Mouse (Mus musculus) heart, adult 8-10 months (tissue): ENCODE data around the gene Tmem51. TPM values are rescaled to one million over a fixed set of nuclear protein-coding genes. Genes with fewer than 3 reads are reported as not detected.
A peak's percentile ranks its signal among the peaks of the same experiment; 100 is the strongest.

Experiments used
- DNase-seq: peaks from one replicate; pipeline ENCODE4 v3.0.0; 2022; ENCODE audit warnings: low spot score
- total RNA-seq, 4 experiments: library from RNA; stranded (reverse); gene quantifications; 2 replicates each; pipeline ENCODE4 v1.2.4; 2022

Gene Tmem51
- total RNA-seq, 4 experiments from 2014 or later, result 4.4 to 5.4 (median 4.7) TPM

DNA sequence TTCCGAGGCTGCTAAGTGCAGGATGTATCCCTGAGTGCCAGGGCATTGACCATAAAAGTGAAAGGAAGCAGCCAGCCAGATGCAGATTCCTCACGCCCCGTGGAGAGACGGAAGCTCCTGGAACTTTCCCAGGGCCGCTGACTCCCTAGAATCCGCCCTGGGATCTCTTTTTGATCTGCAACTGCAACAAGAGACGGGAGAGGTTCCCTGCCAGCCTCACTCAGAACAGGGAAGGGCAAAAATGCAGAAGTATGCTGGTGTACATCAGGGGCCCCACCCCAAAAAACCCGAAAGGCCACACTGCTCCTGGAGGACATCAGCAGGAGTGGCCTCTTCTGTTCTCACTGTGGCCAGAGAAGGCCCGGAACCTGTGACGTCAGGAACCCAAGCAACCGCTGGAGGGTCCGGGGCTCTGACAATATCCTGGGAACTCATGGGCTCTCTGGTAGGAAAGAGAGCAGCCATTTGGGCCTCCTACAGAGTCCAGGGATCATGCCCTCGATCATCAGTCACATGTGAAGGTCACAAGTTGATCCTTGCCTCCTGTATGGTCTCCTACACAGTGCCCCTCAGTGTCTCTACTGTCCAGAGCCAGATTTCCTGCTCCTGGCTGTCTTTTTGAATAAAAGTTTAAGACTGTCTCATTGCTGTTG, 2.3 kb downstream of the Tmem51 start:
- peak; percentile 46 for DNase-seq

DNA sequence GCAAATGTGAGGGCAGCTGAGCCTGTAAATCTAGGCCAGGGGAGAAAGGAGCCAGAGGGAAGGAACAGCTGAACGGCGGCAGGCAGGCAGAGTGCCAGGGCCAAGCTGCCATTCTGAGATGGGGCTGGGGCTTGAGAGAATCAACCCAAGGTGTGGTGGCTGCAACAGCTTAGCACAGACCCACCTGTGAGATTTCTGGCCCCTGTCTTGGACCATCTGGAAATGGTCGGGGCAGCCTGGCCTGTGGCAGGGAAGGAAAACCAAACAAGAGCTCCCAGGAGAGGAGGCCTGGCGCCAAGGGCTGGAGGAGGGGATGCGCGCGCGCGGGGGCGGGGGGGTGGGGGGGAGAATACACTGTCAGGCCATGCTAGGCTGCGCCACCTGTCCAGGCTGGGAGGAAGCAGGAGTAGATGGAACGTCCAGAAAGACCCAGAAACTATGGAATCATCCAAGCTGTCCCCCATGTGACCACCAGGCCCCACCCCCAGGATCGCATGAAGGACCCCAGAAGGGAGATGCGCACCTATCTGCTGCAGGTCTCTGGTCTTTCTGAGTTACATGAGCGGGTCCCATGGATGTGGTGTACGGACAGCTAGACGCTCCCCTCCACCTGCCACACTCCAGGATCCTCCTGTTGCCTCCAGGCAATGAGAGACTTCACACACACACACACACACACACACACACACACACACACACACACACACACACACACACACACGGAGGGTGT, 3.0 kb downstream of the Tmem51 start:
- no peak for DNase-seq

DNA sequence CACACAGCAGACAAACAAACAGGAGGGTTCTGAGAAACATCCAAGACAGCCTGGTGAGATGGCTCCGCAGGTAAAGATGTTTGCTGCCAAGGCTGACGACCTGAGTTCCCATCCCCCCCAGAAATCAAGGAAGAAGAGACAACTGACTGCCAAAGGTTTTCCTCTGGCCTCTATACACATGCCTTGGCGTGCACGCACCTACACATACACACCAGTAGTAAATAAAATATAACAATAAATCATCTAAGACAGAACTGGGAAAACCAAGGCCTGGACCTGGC, 3.7 kb downstream of the Tmem51 start:
- DNase-seq, result no peak

DNA sequence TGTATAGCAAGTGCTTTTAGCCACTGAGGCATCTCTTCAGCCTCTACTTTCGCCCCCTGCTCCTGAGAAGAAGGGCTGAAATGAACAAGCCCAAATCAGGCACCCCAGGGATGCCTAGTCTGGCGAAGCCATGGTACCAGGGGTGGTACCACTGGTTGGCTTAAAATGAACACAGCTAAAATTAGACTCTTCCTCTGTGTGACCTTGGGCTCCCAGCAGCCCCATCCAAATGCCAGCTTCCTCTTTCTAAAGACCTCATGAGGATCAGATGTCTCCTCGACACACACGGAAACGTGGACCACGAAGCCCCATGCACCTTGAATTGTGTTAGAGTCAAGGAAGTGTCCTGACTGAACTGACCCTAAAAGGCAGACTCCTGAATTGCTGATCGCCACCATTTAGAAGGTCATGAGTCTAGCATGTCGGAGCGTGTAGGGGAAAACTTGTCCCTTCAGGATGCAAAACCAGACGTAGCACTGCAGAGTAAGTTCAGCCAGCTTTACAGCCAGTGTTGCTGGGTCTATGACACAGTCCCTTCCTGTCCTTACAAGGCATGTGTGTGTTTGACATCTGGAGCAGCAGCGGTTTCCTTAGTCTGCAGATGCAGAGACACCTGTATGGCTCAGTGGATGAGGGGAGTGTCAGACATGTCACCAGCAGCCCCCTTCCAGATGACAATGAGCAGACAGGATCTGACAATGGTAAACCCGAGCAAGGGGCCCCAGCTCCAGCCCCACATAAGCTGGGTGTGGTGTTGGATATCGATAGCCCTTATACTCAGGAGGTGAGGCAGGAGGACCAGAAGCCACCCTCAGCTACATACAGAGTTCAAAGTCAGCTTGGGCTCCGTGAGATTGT, 4.2 kb downstream of the Tmem51 start:
- DNase-seq, result no peak

DNA sequence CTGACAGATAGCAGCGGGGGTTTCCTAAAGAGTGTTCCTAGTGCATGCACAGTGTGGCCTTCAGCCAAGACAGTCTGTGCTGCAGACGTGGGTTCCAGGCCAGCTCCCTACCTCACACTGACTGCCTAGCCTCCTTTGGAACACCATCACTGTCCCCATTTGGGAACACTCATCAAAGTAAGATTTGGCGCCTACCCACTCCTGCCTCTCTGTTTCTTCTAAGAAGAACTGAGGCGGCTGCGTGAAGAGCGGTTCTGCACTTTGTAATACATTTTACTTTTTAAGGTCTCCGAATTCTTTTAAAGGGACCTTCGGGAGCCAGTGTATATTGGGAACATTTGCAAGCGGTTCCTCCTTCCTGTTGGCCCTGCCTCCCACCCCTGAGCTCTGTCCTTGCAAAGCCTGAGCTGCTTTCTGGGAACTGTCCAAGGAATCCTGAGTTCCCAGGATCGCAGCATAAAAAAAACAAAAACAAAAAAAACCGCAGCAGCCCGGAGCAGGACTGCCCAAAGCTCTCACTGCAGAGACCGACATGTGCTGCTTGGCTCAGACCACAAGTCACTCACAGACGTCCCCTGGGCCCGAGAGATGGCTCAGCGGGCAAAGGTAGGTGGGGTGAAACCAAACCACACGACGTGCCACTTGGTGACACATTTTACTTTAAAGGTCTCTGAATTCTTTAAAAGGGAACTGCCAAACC, 6.4 kb downstream of the Tmem51 start:
- peak; percentile 61 for DNase-seq

DNA sequence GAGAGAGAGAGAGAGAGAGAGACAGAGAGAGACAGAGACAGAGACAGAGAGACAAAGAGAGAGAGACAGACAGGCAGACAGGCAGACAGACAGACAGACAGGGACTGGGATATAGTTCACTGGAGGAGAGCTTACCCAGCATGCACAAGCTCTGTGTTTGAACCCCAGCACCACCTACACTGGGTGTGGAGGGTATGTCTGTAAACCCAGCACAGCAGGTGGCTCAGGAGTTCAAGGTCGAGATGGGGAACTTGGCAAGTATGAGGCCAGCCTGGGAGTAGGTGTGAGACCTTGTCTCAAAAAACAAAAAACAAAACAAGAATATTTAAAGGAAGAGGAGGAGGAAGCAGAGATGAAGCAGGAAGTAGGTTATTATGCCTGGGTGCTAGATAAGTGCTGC, 7.2 kb downstream of the Tmem51 start:
- DNase-seq, result no peak

DNA sequence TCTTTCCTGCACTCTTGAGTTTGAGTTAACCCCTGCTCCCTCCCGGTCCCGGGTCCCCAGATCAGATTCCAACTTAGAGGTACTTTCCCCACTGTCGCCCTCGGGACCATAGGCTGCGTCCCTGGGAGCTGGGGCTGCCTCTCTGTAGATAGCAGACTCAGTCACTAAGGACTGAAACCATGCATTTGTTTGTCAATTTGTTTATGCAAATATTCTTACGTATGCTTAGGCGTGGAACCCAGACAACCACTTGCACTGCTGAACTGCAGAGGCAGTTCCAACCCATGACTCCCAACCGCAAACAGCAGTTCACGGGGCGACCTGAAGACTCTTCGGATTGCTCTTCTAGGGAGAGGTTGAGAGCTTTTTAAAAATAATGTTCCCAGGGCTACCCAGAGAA, 8.2 kb downstream of the Tmem51 start:
- DNase-seq, result no peak

DNA sequence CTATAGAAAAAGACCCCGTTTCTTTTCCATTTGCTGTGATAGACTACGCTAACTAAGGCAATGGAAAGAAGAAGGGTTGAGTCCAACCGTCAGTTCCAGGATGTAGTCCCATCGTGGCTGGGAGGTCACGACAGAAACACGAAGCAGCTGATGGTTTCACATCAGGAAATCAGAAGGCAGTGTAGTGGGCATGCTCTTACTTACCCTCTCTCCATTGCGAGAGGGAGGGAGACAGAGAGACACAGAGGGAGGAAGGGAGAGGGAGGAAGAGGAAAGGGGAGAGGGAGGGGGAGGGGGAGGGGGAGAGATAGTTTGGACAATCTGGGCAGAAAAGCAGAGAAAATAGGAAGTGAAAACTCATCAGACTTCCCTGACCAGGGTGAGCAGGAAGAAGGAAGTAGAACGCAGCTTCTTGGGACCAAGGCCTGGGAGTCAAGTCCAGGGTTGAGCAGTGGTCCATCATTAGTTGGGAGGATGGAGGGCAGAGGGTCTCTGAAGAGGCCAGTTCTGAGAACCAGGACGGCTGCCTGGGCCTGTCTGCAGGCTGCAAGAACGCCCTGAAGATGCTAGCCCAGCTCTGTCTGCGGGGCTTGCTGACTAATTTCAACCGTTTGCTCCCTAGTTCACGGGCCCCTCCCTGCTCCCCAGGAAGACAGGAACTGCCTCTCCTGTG, 9.9 kb downstream of the Tmem51 start:
- no peak for DNase-seq

DNA sequence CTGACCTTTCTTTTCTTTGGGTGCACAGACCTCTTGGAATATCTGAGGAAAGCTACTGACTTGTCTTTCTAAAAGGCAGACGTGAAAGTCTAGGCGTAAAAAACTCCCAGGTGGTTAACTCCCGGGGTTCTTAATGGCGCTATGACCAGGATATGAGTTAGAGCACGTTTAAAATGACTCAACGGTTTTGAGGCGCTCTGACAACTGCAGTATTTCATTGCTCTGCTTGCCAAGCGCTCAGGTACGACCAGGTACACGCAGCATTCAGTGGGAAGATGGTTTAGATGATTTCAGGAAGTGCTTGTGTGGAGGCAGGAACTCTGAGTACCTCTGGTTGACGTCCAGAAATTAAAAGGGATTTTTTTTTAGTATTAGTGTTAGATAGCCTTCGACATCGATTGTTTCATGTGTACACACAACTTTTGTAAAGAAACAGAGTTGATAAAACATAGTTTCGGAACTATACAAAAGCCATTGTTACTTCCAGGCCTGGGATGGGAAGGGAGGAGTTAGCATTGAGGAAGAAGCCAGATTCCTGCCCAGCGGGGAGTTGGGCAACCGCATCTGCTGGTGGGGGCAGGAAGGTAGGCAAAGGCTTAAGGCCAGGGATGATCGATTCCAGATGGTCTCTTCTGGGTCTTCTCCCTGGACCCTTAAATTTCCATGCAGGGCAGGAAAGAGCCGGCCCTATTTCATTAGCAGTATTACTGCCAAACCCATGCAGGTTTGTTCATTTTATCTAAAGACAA, 12.7 kb downstream of the Tmem51 start:
- DNase-seq, result no peak

DNA sequence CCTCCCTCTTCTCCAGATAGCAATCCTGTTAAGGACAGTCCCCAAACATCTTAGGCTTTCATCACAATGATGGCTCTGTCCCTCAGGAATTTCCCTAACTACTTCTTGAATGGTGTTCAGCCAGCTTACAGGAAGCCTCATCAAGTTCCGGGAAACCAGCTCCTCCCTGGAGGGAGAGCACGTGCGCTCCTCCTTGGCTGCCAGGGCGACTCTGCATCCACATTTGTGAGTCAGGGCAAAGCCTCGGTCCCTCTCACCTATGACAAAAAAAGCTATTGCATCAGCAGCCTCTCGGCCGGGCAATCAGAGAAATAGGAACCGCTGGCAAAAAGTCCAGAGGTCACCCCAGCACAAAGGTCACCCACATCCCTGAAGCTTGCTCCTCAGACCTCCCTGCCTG, 13.3 kb downstream of the Tmem51 start:
- DNase-seq, result peak; percentile 53

DNA sequence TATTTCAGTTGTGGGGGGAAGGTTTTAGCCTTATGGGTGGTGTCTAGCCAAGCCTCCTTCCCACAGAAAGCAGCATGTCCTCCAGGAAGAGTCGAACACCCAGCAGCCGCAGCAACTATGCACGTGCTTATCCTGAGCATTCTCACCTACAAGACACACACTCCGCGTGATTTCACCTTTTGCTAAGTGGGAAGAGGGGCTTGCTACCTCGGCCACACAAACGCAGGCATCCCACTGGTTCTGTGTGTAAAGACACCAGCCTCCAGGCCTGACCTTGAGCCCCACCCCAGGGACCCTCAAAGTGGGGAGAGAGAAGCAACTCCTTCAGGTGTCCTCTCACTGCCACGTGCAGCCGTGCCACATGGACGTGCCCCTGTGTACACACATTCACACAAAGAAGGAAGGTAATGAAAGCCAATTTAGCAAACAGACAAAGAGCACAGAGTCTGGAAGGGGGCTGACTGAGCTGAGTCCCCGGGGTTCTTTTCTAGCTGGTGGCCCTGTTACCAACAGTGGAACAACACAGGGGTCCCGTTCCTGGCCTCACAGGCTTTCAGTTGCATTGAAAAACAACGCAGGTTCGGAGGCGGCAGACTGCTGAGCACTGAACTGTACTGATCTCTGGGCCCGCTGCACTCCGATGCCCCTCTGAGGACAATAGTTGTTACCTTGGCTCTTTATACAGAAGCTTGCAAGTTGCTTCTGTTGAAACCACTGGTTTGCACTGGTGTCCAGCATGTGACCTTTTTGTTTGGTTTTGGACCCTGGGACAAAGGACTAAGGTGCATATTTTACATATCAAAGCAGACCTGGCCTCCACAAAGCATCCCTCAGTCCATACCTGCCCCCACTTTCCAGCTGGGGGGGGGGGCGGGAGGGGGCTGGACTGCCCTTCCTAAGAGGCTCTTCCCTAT, 14.9 kb downstream of the Tmem51 start:
- no peak for DNase-seq

DNA sequence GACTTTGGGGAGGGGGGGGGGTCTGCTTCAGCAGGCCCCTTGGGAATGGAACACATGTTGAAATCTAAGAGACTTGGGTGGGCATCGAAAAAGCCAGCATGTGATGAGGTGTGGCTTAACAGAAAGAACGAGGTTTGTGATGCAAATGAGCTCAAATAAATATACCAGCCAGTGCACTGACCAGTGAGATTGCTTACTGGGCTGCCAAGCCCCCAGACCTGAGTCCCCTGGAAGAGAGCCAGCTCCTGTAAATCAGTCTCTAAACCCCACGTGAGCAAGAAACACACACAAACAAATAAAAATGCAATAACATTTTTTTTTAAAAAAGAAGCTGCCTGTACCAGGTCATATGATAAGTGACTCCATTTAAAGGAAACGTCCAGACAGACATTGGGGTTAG, 17.5 kb downstream of the Tmem51 start:
- DNase-seq, result no peak

DNA sequence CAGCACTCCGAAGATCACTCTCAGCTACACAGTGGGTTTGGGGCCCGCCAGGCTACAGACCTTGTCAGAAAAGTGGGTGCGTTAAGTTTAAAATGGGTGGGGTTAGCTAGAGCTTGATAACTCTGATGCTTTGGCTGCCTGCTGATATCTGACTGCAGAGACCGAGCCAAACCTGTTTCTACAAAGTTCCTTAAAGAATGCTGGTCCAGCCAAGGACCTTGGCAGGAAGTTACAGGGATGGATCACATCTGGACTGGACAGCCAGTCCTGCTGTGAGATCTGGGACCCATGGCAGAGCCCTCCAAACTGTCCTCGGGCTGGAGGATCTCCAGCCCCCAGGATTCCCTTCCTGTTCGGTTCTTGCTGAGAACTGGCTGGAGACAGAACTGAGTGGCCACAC, 18.3 kb downstream of the Tmem51 start:
- DNase-seq, result no peak

DNA sequence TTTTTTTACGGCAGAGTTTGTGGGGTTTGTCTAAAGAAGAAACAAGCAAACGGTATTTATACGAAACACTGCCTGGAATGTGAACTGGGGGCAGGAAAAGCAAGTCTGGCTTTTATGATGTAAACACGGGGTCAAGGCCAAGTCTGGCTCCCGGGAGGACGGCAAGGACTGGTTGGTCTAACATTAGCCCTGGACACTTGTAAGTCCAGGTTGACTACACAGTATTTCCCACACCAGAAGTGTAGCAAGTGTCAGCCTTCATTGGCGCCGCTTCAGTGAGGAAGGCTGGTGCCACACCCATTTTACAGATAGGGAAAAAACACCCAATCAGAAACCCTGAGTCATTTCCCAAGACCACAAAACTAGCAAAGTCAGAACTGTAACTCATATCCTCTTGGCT, 18.8 kb downstream of the Tmem51 start:
- peak; percentile 63 for DNase-seq

DNA sequence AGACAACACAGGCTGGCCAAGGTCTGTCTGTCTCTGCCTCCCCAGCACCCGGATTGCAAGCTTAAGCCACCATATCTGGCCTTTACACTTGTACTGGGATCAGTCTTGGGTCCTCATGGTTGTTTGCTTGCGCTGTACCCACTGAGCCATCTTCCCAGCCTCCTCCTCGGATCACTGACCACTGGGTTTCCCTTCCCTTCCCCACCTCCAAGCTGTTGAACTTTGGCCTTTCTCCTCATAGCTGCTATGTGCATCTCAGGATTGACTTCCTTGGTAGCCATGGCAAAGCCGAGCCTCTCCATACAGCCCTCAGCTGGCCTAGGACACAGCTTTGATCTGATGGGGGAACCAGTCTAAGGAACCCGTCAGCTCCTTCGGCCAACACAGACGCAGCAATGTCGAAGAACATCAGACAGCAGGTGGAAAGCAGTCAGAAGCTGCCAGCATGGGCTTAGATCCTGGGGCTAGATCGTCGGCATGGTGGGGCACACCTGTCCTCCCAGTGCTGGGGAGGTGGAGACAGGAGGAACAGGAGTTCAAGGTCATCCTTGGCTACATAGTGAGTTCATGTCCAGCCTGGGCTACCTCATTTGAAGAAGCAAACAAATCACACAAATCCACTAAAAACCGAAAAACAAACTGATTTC, 19.4 kb downstream of the Tmem51 start:
- DNase-seq, result no peak

DNA sequence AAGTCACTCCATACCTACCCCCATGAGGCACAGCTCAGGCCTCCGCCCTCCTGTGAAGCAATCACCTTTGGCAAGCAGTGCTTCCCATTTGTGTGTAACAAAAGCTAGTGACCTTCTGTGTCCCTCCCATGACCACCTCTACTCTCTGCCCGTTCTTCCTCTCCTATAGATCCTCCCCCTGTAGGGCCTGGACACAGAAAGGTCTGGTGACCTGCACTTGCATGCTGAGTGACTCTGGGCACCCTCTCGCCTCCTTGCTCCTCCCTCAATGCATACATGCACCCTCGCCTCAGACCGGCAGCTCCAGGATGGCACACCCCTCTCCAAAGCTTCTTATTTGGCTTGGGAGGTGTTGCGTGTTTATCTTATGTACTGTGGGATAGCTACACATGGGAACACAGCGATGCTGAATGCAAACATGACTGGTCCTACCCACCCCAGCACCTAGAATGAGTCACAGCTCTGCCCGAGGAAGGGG, 21.0 kb downstream of the Tmem51 start:
- no peak for DNase-seq

DNA sequence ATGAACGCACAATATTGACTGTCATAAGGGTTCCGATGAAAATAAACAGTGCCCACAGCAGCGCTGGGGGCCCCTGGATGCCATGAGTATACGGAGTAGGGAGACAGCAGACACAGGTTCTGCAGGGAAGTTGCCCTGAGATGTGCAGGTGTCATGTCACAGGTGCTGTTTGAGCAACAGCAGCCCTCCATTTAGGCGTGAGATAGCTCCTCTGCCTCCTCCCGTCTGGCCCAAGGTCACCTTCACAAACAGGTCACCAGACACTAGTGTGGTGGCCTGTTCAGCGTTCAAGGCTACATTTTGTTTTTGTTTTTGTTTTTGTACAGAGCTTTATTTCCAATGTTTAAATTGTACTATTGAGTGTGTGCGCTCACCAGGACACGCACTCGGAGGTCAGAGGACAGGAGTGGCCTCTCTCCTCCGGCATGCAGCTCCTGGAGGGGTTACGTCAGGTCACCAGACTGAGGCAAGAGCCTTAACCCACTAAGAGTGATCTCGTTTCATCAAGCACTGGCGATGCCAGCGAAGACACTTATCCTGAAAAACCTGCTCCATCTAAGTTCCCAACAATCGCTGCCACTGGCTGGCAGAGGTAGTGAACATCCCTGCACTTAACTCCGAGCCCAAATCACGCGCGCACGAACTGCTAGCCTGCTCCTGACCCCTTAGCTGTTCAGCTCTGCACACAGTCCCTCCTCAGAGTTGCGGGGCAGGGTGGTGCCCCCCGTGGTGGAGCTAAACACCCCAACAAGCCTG, 22.4 kb downstream of the Tmem51 start:
- no peak for DNase-seq
